Mouse (Mus musculus) kidney, postnatal 0 days (tissue): ENCODE measurements around the gene Zswim1. TPM values are rescaled to one million over a fixed set of nuclear protein-coding genes. Genes with fewer than 3 reads are reported as not detected.
A peak's percentile ranks its signal among the peaks of the same experiment; 100 is the strongest.

Experiments
- ATAC-seq: fragments of 200-750 bp; cut with Nextera tagmentation; replicated peaks from 2 replicates; pipeline ENCODE4 v1.8.0; 2017; ENCODE audit warnings: low read depth, moderate number of reproducible peaks, moderate TSS enrichment, moderate library complexity; ENCODE audit not compliant: low FRiP score
- DNase-seq: peaks from one replicate; pipeline ENCODE4 v3.0.0-alpha.2; 2016; ENCODE audit warnings: low spot score
- H3K27ac ChIP-seq: fragments of 300-500 bp; sonication (generic); 2 replicates; pipeline ENCODE4 v1.5.1; 2014; ENCODE audit warnings: mild to moderate bottlenecking
- H3K27me3 ChIP-seq: fragments of 300-500 bp; sonication (generic); 2 replicates; pipeline ENCODE4 v1.6.1; 2014; ENCODE audit warnings: low read length, mixed read lengths; ENCODE audit not compliant: insufficient read depth
- H3K36me3 ChIP-seq: fragments of 300-500 bp; sonication (generic); 2 replicates; pipeline ENCODE4 v1.6.1; 2014; ENCODE audit warnings: low read length, mixed read lengths; ENCODE audit not compliant: insufficient read depth
- H3K4me1 ChIP-seq: fragments of 300-500 bp; sonication (generic); replicated peaks from 2 replicates; pipeline ENCODE4 v1.6.1; 2014; ENCODE audit warnings: antibody characterized with exemption, low read length, mixed read lengths; ENCODE audit not compliant: insufficient read depth
- H3K4me2 ChIP-seq: fragments of 300-500 bp; sonication (generic); 2 replicates; pipeline ENCODE4 v1.6.1; 2014; ENCODE audit warnings: mild to moderate bottlenecking, low read length, moderate library complexity, mixed read lengths
- H3K4me3 ChIP-seq: fragments of 300-500 bp; sonication (generic); replicated peaks from 2 replicates; pipeline ENCODE4 v1.5.1; 2014; ENCODE audit warnings: low read depth, low read length
- H3K9ac ChIP-seq: fragments of 300-500 bp; sonication (generic); 2 replicates; pipeline ENCODE4 v1.6.1; 2014; ENCODE audit warnings: low read depth, low read length
- H3K9me3 ChIP-seq: fragments of 300-500 bp; sonication (generic); replicated peaks from 2 replicates; pipeline ENCODE4 v1.6.1; 2016; ENCODE audit warnings: low read length, inconsistent platforms, mixed read lengths
- CTCF ChIP-seq: IDR thresholded peaks from 2 replicates; pipeline ENCODE4 v1.5.1; 2016; ENCODE audit warnings: antibody characterized with exemption, low read depth, mild to moderate bottlenecking, moderate library complexity
- WGBS: fragments of 180-500 bp; shearing (Covaris S2); extraction: QIAGEN DNeasy Blood & Tissue Kit; methylation state at CpG from one replicate; pipeline ENCODE4 v1.1.7; 2014; 5-methylcytosine and 5-hydroxymethylcytosine counted together
- polyA plus RNA-seq: library from polyadenylated mRNA; unstranded; fragments of >200 nt; fragmentation: Nextera tagmentation; extraction: Ambion mirVana; gene quantifications from 2 replicates; pipeline ENCODE4 v1.2.1, GENCODE M21; 2015

Zswim1 gene
- polyA plus RNA-seq, 1 experiment from 2014 or later, result 15.5 TPM

- WGBS, result 67% methylated on average over 4 of the region's 4 CpGs
- no peak overlapping the region for H3K9ac ChIP-seq
- H3K4me3 ChIP-seq, result no peak overlapping the region
- TF ChIP-seq CTCF, result no peak
- no peaks in the 10 kb centered on the region for H3K9me3 ChIP-seq
- DNase-seq (no peak), ATAC-seq (no peak)
- H3K36me3 ChIP-seq, result no peaks in the 10 kb centered on the region
- peaks cover 5% of the 10 kb centered on the region; the same call in 1 of the 2 replicates for H3K4me1 ChIP-seq
- H3K4me2 ChIP-seq, result no peak overlapping the region
- H3K27me3 ChIP-seq, result no peaks in the 10 kb centered on the region
- H3K27ac ChIP-seq, result no peak overlapping the region
These were observed 42.1 kb downstream of the Zswim1 start for GRCm38 (mm10) chr2:164864593-164864992.

- Histone ChIP-seq H3K4me2 (no peak overlapping the region), H3K36me3 (no peaks in the 10 kb centered on the region), H3K27ac (peak overlapping the region; percentile 71), H3K4me1 (no peaks in the 10 kb centered on the region), H3K27me3 (no peaks in the 10 kb centered on the region), H3K4me3 (no peak overlapping the region), H3K9me3 (no peaks in the 10 kb centered on the region), H3K9ac (no peak overlapping the region)
- ATAC-seq (peak; percentile 46; the same call in 1 of the 2 replicates), DNase-seq (peak; percentile 72)
- TF ChIP-seq CTCF, result 0 out of 2 replicates have a peak, but pooled peaks have one; percentile 17
- 25% methylated on average over 16 of the region's 16 CpGs for WGBS
These were observed 44.5 kb downstream of the Zswim1 start for GRCm38 (mm10) chr2:164866741-164867551.

- WGBS, result 93% methylated on average over 7 of the region's 7 CpGs
- Histone ChIP-seq H3K27me3 (no peaks in the 10 kb centered on the region), H3K4me1 (no peaks in the 10 kb centered on the region), H3K36me3 (no peaks in the 10 kb centered on the region), H3K9ac (no peak overlapping the region), H3K4me3 (no peak overlapping the region), H3K4me2 (no peak overlapping the region), H3K27ac (peak overlapping the region; percentile 71), H3K9me3 (no peaks in the 10 kb centered on the region)
- peak; percentile 66 for TF ChIP-seq CTCF
- DNase-seq (no peak), ATAC-seq (no peak)
These were observed 45.1 kb downstream of the Zswim1 start for GRCm38 (mm10) chr2:164867566-164867965.

- Histone ChIP-seq H3K36me3 (no peaks in the 10 kb centered on the region), H3K4me2 (no peak overlapping the region), H3K27me3 (no peaks in the 10 kb centered on the region), H3K27ac (no peak overlapping the region), H3K9ac (no peak overlapping the region), H3K9me3 (no peaks in the 10 kb centered on the region), H3K4me1 (no peaks in the 10 kb centered on the region), H3K4me3 (no peak overlapping the region)
- WGBS, result 51% methylated on average over 7 of the region's 7 CpGs
- ATAC-seq, result no peak
- no peak for DNase-seq
- TF ChIP-seq CTCF, result no peak
These were observed 46.0 kb downstream of the Zswim1 start for GRCm38 (mm10) chr2:164868491-164868890.

- no peak for TF ChIP-seq CTCF
- H3K9ac ChIP-seq, result no peak overlapping the region
- H3K27me3 ChIP-seq, result no peaks in the 10 kb centered on the region
- H3K36me3 ChIP-seq, result no peaks in the 10 kb centered on the region
- DNase-seq (no peak), ATAC-seq (no peak)
- H3K4me3 ChIP-seq, result no peak overlapping the region
- no peaks in the 10 kb centered on the region for H3K9me3 ChIP-seq
- no peak overlapping the region for H3K27ac ChIP-seq
- WGBS, result 56% methylated on average over 6 of the region's 6 CpGs
- H3K4me2 ChIP-seq, result no peak overlapping the region
- no peaks in the 10 kb centered on the region; the same call in 1 of the 2 replicates for H3K4me1 ChIP-seq
These were observed 49.3 kb downstream of the Zswim1 start for GRCm38 (mm10) chr2:164871602-164872303.

- no peak overlapping the region for H3K4me3 ChIP-seq
- no peak for ATAC-seq
- no peaks in the 10 kb centered on the region for H3K27me3 ChIP-seq
- no peaks in the 10 kb centered on the region for H3K36me3 ChIP-seq
- peak; percentile 41 for DNase-seq
- H3K9ac ChIP-seq, result 0 out of 2 replicates have a peak overlapping the region, but pooled peaks have one; percentile 4
- no peaks in the 10 kb centered on the region for H3K9me3 ChIP-seq
- no peak for TF ChIP-seq CTCF
- H3K27ac ChIP-seq, result peak overlapping the region; percentile 84
- H3K4me2 ChIP-seq, result no peak overlapping the region; the same call in 1 of the 2 replicates
- H3K4me1 ChIP-seq, result peaks cover 3% of the 10 kb centered on the region; the same call in 1 of the 2 replicates
- 39% methylated on average over 3 of the region's 3 CpGs for WGBS
These were observed 51.1 kb downstream of the Zswim1 start for GRCm38 (mm10) chr2:164873621-164874020.
